Mouse (Mus musculus): ENCODE data around the gene Arhgap22.

Gene Arhgap22

DNA sequence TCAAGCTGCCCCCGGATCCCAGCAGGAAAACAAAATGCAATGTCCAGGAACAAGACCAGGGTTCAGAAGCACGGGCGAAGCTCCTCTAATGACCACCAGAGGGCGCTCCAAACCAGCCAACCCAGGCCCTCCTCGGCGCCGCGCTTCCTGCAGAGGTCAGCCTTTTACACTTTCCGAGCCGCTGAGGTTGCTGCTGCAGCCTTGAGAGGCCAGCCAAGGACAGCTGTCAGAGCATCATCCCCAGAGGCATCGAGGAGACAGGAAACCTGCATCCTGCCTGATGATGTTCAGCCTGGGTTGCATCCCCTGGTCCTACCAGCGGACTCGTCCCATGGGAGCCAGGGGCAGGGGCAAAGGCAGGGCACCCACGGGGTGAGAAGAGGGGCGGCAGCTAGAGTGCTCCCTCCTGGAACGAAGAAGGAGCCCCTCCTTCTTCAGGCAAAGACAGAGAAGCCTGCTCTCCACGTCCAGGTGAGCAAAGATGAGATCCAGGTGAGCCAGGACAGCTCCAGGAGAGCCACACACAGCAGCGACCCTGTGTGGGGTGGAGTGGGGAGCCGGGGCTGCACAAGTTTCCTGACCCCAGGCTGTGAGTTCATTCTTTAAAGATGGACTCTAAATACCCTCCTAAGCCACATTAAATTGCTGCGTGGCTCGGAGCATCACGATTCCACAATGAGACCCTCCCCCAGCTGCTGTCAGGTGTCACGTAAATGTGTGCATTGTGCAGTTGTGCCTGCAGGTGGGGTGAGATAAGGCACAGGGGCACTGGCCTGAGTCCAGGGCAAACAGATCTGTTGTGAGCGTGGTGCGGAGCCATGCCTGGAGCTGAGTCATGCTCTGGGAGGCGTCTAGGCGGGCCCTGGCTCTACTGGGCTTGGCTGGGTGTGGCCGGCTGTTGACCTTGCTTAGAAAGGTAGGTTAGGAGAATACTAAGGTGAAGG is at the start of gene Arhgap22:
Gene Arhgap22, plus strand, starts transcription at position 204 of the 944 bp plus-strand sequence.
- peak; percentile 84 to 89 for DNase-seq

DNA sequence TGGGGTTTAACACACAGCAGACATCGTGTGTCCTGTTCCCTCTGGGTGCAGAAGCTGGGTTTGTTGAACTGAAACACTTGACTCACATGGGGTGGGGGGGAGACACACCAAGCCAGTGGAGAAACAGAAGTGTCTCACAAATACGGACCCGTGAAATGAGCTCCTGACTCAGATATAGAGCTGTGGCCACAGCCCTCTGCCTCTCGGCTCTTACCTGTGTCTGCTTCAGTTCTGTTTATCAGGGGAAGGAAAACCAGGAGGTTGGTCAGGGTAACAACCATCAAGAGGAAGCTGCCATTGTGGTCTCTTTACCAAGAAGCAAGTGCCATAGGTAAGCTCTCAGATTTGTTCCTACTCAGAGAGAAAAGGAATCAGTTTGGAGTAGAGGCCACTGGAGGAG is 45.1 kb upstream of the Arhgap22 start:
- DNase-seq: no peak

DNA sequence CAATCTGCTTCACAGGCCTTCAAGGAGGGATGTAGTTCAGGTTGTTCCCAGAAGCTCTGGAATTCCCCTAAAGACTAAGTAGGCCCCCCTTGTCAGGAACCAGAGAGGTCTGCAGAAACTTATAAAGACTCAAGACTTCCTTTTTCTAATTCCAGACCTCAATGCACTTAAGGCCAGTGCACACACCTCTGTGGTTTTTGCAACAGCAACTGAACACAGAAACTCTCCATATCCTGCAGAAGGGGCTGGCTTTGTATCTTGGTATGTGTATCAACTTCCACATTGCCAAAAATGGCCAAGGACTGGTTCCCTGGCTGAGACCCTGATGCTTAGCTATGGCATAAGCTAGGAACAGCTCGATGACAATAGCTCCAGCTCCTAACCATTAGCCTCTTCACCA is 41.9 kb upstream of the Arhgap22 start:
- no peak for DNase-seq

DNA sequence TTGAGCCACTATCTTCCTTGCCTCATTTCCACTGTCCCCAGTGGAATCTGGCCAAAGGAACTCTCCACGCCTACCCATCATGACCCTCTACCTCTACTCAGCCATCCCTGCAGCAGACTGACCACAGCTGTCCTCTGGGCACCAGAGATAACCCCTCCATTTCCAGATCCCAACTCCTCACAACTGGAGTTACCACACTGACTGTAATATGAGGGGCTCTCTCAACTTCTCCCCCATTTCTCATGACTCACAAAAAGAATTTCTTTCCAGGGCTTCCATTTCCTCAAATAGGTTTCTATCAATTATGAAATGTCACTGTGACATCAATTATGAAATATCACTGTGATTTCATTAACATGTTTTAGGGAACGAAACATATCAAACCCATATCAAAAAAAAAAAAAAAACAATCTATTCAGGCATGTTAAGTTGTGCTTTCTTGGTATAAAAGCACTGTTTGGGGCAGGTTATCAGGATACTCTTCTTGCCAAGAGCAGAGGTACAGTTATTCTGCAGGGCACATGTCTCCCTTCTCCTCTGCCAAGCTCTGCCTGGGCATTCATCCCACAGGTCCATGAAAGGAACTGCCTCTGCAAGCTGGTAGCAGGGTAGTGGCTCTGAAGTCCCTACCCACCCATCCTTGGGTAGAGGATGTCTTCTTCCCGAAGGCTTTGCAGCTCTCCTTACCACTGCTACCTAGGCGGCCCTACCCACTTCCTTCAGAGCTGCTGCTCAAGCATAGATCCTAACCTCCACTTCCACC is 38.6 kb upstream of the Arhgap22 start:
- DNase-seq: peak; percentile 55 to 72

GRCm38 (mm10) chr14:33180102-33180501 is 33.7 kb upstream of the Arhgap22 start:
- DNase-seq: no peak

DNA sequence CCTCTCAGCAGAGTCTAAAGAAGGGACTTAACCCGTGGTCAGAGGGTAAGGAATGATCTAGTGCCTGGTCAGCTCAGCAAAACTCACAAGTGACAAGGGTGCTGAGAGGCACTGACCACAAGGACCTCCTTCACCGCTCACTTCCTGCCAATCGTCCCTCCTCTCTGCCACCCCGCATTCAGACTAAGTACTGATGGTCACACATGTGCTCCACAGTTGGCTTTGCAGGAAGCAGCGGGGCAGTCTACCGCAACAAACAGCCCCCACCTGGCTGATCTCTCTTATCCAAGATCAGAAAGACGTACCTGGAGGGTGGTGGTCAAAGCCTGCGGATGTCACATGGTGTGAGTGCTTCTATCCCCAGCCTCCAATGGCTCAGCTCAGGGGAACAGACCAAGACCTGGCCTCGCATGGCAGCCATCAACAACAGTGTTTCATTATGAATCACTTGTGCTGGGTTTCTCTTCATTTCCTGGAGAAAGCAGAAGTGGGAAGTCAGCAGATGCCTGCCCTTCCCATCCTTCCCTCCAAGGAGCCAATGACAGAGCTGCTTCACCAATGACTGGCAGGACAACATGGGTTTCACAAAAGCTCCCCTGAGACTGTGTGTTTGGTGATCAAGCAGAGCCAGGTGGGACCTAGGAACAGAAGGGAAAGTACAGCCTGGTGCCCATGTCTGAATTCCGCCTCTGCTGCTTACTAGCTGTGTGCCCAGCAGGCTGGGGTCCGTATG is 28.6 kb upstream of the Arhgap22 start, which contains the start of gene Wdfy4:
Gene Wdfy4, minus strand, starts transcription at position 441 of the 733 bp plus-strand sequence.
- DNase-seq: no peak

DNA sequence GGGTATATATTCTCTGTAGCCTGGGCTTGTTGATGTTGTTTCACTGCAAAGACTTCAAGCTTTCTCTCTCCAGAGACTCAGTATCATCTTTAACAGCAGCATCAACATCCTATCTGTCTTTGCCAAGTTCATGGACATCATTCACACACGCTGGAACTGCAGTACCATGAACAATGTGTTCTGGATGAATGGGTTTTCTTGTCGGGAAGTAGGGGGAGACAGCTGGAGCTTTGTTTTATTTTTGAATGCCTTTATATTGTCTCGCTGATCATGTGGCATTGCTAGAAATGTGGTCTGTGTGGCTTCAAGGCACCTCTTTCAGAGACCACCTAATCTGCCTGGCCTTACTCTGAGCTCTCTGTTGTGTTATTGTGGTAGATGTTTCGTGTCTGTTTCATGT is 26.6 kb upstream of the Arhgap22 start:
- DNase-seq: no peak

DNA sequence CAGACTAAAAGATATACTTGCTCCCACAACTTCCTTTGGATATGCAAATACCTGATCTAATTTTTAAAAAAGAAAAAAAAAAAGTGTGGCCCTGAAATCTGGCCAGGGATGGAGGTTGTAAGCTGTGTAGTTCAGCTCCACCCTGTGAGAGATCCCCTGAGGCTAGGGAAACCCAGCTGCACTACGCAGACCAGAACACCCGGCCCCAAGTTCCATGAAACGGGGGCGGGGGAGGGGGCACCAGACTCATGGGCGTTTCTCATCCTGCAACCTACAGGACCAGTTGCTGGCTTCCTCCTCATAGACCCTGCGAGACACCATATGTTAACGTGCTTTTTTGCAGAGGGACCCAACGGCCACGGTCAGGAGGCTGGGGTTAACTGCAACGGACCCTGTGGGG is 24.6 kb upstream of the Arhgap22 start:
- no peak for DNase-seq

GRCm38 (mm10) chr14:33189849-33190423 is 23.9 kb upstream of the Arhgap22 start:
- DNase-seq: no peak

GRCm38 (mm10) chr14:33190646-33191045 is 23.2 kb upstream of the Arhgap22 start:
- no peak for DNase-seq

DNA sequence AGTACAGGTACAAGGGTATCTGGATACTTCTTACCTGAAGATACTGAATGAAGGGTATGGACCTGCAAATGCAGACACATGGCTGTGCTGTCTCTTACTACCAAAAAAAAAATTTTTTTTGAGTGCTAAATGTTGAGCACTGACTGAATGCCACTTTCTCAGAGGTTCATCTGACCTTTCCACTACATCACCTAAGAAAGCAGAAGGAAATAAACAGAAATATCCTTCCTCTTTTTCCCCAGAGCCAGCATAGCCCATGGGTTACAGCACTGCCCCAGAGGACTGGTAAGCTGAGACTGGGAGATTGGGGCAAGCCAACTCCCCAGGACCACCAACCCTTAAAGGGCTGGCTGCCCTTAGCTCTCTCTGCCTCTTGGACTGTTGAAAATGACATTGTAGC is 20.1 kb upstream of the Arhgap22 start:
- no peak for DNase-seq

GRCm38 (mm10) chr14:33194241-33194640 is 19.6 kb upstream of the Arhgap22 start:
- DNase-seq: no peak

DNA sequence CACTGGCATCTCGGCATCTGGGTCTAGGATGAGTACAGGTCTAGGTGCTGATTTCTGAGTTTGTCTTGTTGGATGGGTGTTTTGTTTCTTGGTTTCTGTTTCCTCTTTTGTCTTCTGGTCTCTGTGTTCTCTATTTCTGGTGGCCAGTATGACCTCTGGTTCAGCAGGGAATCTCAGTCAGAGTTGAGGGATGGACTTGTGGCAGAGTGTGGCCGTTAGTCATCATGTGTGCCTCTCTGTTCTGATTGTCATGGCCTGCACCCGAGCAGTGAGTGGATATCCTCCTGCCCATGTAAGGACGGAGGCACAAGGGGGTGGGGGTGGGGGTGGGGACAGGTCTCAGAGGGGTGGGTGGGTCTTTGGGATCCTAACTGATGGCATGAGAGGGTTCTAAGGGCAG is 11.7 kb upstream of the Arhgap22 start:
- no peak for DNase-seq

DNA sequence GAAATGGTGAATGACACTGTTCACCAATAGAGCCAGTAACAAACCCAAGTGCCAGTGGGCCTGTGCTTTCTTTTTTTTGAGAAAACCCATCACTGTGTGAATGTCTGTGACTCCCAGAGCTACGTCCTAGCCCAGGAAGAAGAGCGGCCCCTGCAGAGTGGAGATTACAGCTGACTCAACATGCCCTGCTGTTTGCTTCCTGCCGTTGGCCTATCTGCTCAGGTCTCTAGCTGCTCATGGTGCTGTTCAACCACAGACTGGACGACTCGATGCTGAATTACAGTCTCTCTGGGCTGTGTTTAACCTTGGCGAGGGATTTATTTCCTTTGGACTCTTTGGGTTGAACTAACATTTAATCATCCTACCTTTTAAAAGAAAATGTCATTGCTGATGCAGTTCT is 10.9 kb upstream of the Arhgap22 start:
- DNase-seq: no peak

GRCm38 (mm10) chr14:33203777-33204176 is 10.0 kb upstream of the Arhgap22 start:
- no peak for DNase-seq

- DNase-seq: peak; percentile 14 to 26
Measured at GRCm38 (mm10) chr14:33205280-33205965, 8.4 kb upstream of the Arhgap22 start.

DNA sequence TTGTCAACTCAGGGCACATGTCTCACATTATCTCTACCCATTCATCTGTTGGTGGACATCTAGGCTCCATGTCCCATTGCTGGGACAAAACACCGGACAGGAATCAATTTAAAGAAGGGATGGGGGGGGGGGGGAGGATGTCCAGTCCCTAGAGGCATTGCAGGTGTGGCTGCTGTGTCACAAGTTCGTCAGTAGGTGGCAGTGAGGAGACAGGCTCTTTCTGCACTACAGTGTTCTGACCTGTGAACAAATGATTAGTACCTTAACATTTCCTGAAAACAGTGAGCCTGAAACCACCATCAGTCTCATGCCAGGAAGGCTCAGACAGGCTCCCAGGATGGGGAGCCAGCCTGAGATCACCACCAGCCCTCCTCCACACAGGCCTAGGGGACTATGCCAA is 6.8 kb upstream of the Arhgap22 start:
- DNase-seq: peak in 1 of 2 experiments; percentile 41

- DNase-seq: no peak
Measured at GRCm38 (mm10) chr14:33208331-33208730, 5.5 kb upstream of the Arhgap22 start.

DNA sequence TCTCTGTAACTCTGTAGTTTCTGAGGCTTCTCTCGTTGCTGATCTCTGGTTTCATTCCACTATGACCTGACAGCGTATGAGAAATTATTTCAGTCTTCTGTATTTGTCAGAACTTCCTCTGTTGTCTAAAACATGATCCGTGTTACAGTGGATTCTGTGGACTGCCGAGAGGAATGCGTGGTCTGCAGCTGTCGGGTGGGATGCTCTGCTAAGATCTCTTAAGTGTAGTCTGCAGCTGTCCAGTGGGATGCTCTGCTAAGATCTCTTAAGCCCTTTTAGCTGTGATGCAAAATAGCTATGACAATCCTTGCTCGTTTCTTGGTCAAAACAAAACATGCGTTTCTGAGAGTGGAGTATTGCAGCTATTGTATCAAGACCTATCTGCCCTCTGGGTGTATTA is 3.0 kb upstream of the Arhgap22 start:
- DNase-seq: no peak

- DNase-seq: no peak
Measured at GRCm38 (mm10) chr14:33212271-33212957, 1.4 kb upstream of the Arhgap22 start.

DNA sequence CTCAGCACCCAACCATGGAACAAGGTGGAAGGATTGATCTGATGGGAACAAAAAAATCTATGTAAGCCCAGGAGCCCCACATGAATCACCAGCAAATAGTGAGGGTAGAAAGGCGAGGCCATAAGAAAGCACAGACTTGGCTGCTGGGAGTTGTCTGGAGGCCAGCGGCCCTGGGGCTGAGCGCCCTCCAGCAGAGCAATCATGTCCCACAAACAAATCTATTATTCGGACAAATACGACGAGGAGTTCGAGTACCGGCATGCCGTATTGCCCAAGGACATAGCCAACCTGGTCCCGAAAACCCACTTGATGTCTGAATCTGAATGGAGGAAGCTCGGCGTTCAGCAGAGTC is 892 bp upstream of the Arhgap22 start:
- DNase-seq: no peak

GRCm38 (mm10) chr14:33214767-33215128 is 922 bp downstream of the Arhgap22 start:
- no peak for DNase-seq
